Mouse (Mus musculus): Measurements from ENCODE around the gene Mogs.
A peak's percentile ranks its signal among the peaks of the same experiment; 100 is the strongest.

GRCm38 (mm10) chr6:83101688-83102556 is 13.4 kb upstream of the Mogs start:
- TF ChIP-seq CTCF (IDR thresholded peaks at IDR 0.05; ENCODE audit: control insufficient read depth, insufficient read depth, insufficient read length) (peak; percentile 62), MAX (IDR thresholded peaks at IDR 0.05) (no peak), USF1 (IDR thresholded peaks at IDR 0.05; ENCODE audit: low read depth) (no peak)
